Mouse (Mus musculus) heart, embryonic 12.5 days (tissue): ENCODE results near the gene Chrna3. TPM values are rescaled to one million over a fixed set of nuclear protein-coding genes. Genes with fewer than 3 reads are reported as not detected.
A peak's percentile ranks its signal among the peaks of the same experiment; 100 is the strongest.

ENCODE experiments used
- ATAC-seq: fragments of 200-750 bp; cut with Nextera tagmentation; 2 replicates; pipeline ENCODE4 v1.8.0; 2017; ENCODE audit warnings: moderate TSS enrichment, moderate library complexity; ENCODE audit not compliant: insufficient number of reproducible peaks, low FRiP score
- H3K27ac ChIP-seq: fragments of 300-500 bp; sonication (generic); 2 replicates; pipeline ENCODE4 v1.5.1; 2016; ENCODE audit warnings: mild to moderate bottlenecking, moderate library complexity; ENCODE audit not compliant: poor library complexity, severe bottlenecking
- H3K27me3 ChIP-seq: fragments of 300-500 bp; sonication (generic); replicated peaks from 2 replicates; pipeline ENCODE4 v1.6.1; 2016; ENCODE audit warnings: mild to moderate bottlenecking, moderate library complexity
- H3K36me3 ChIP-seq: fragments of 300-500 bp; sonication (generic); 2 replicates; pipeline ENCODE4 v1.6.1; 2016; ENCODE audit warnings: mild to moderate bottlenecking, moderate library complexity
- H3K4me1 ChIP-seq: fragments of 300-500 bp; sonication (generic); replicated peaks from 2 replicates; pipeline ENCODE4 v1.6.1; 2016; ENCODE audit warnings: mild to moderate bottlenecking
- H3K4me2 ChIP-seq: fragments of 300-500 bp; sonication (generic); 2 replicates; pipeline ENCODE4 v1.6.1; 2016; ENCODE audit warnings: mild to moderate bottlenecking, moderate library complexity
- H3K4me3 ChIP-seq: fragments of 300-500 bp; sonication (generic); 2 replicates; pipeline ENCODE4 v1.5.1; 2016; ENCODE audit warnings: mild to moderate bottlenecking
- H3K9ac ChIP-seq: fragments of 300-500 bp; sonication (generic); 2 replicates; pipeline ENCODE4 v1.6.1; 2016; ENCODE audit warnings: mild to moderate bottlenecking, moderate library complexity
- H3K9me3 ChIP-seq: fragments of 300-500 bp; sonication (generic); replicated peaks from 2 replicates; pipeline ENCODE4 v1.6.1; 2016; ENCODE audit warnings: mild to moderate bottlenecking, moderate library complexity
- WGBS: fragments of 180-500 bp; shearing (Covaris S2); methylation state at CpG from one replicate; pipeline ENCODE4 v1.1.7; 2016; 5-methylcytosine and 5-hydroxymethylcytosine counted together
- polyA plus RNA-seq: library from polyadenylated mRNA; unstranded; fragments of >200 nt; fragmentation: Nextera tagmentation; extraction: Ambion mirVana; gene quantifications from 2 replicates; pipeline ENCODE4 v1.2.1, GENCODE M21; 2016

Gene Chrna3
- polyA plus RNA-seq, 1 experiment from 2014 or later: 0.13 TPM

- 26% methylated on average over 3 of the region's 3 CpGs for WGBS
- Histone ChIP-seq H3K9ac (no peak overlapping the region), H3K4me2 (no peak overlapping the region), H3K4me3 (no peak overlapping the region), H3K27me3 (no peaks in the 10 kb centered on the region), H3K9me3 (no peaks in the 10 kb centered on the region), H3K27ac (no peak overlapping the region), H3K36me3 (no peaks in the 10 kb centered on the region), H3K4me1 (no peaks in the 10 kb centered on the region)
- ATAC-seq: no peak
These were observed 30.7 kb downstream of the Chrna3 start for GRCm38 (mm10) chr9:54995645-54996044.

- ATAC-seq: no peak
- H3K4me1 ChIP-seq: no peaks in the 10 kb centered on the region
- no peaks in the 10 kb centered on the region for H3K36me3 ChIP-seq
- no peak overlapping the region for H3K9ac ChIP-seq
- no peaks in the 10 kb centered on the region for H3K9me3 ChIP-seq
- H3K27ac ChIP-seq: no peak overlapping the region
- H3K4me3 ChIP-seq: no peak overlapping the region
- WGBS: 53% methylated on average over 3 of the region's 3 CpGs
- H3K27me3 ChIP-seq: no peaks in the 10 kb centered on the region
- H3K4me2 ChIP-seq: no peak overlapping the region
These were observed 32.0 kb downstream of the Chrna3 start for GRCm38 (mm10) chr9:54994381-54994780.

GRCm38 (mm10) chr9:54990362-54990761 lies 36.0 kb downstream of the Chrna3 start:
- ATAC-seq: no peak
- Histone ChIP-seq H3K27ac (no peak overlapping the region), H3K4me1 (no peaks in the 10 kb centered on the region), H3K9me3 (no peaks in the 10 kb centered on the region), H3K4me3 (no peak overlapping the region), H3K36me3 (no peaks in the 10 kb centered on the region), H3K27me3 (no peaks in the 10 kb centered on the region), H3K4me2 (no peak overlapping the region), H3K9ac (no peak overlapping the region)
- 70% methylated on average over 3 of the region's 3 CpGs for WGBS

- Histone ChIP-seq H3K27ac (no peak overlapping the region), H3K9me3 (no peaks in the 10 kb centered on the region), H3K9ac (no peak overlapping the region), H3K36me3 (no peaks in the 10 kb centered on the region), H3K4me3 (peak overlapping the region; percentile 58), H3K27me3 (peaks cover 44% of the 10 kb centered on the region), H3K4me1 (0 out of 2 replicates have a peak, but pooled peaks cover 6% of the 10 kb centered on the region), H3K4me2 (peak overlapping the region; percentile 80)
- no peak for ATAC-seq
- WGBS: 8% methylated on average over 7 of the region's 7 CpGs
These were observed 44.0 kb downstream of the Chrna3 start for GRCm38 (mm10) chr9:54982401-54982800.

- Histone ChIP-seq H3K27me3 (peaks cover 47% of the 10 kb centered on the region), H3K4me1 (0 out of 2 replicates have a peak, but pooled peaks cover 6% of the 10 kb centered on the region), H3K27ac (no peak overlapping the region), H3K36me3 (no peaks in the 10 kb centered on the region), H3K4me3 (peak overlapping the region; percentile 58), H3K9me3 (no peaks in the 10 kb centered on the region), H3K4me2 (peak overlapping the region; percentile 80), H3K9ac (peak overlapping the region; percentile 43; the same call in 1 of the 2 replicates)
- WGBS: under 1% methylated on average over 84 of the region's 85 CpGs
- peak; percentile 57; the same call in 1 of the 2 replicates for ATAC-seq
These were observed 44.8 kb downstream of the Chrna3 start for GRCm38 (mm10) chr9:54981291-54982191.

GRCm38 (mm10) chr9:54980674-54981073 lies 45.7 kb downstream of the Chrna3 start, which contains the start of gene Chrna5:
TSS of gene Chrna5 (plus strand) at chr9:54980880.
- Histone ChIP-seq H3K9me3 (no peaks in the 10 kb centered on the region), H3K27me3 (peaks cover 47% of the 10 kb centered on the region), H3K9ac (peak within 1 kb of the TSS; percentile 43; the same call in 1 of the 2 replicates), H3K36me3 (no peaks in the 10 kb centered on the region), H3K27ac (no peak within 1 kb of the TSS), H3K4me1 (0 out of 2 replicates have a peak, but pooled peaks cover 6% of the 10 kb centered on the region), H3K4me3 (peak within 1 kb of the TSS; percentile 58), H3K4me2 (peak within 1 kb of the TSS; percentile 80)
- no peak for ATAC-seq
- WGBS: 67% methylated on average over 8 of the region's 8 CpGs

- Histone ChIP-seq H3K4me2 (no peak overlapping the region), H3K36me3 (no peaks in the 10 kb centered on the region)
- WGBS: 54% methylated on average over 8 of the region's 8 CpGs
These were observed 56.3 kb downstream of the Chrna3 start for GRCm38 (mm10) chr9:54969972-54970637.

GRCm38 (mm10) chr9:54963669-54964068 lies 62.7 kb downstream of the Chrna3 start:
- Histone ChIP-seq H3K4me3 (no peak overlapping the region), H3K4me2 (no peak overlapping the region), H3K27ac (no peak overlapping the region), H3K9ac (no peak overlapping the region), H3K9me3 (peaks cover 15% of the 10 kb centered on the region; the same call in 1 of the 2 replicates), H3K36me3 (peaks cover 17% of the 10 kb centered on the region), H3K27me3 (no peaks in the 10 kb centered on the region), H3K4me1 (no peaks in the 10 kb centered on the region)
- no peak for ATAC-seq

More at GRCm38 (mm10) chr9:54969972-54970637, 56.3 kb downstream of the Chrna3 start:
- Histone ChIP-seq H3K9me3 (0 out of 2 replicates have a peak, but pooled peaks cover 6% of the 10 kb centered on the region), H3K27ac (no peak overlapping the region), H3K9ac (no peak overlapping the region), H3K4me1 (no peaks in the 10 kb centered on the region), H3K27me3 (no peaks in the 10 kb centered on the region), H3K4me3 (no peak overlapping the region)
- no peak for ATAC-seq

GRCm38 (mm10) chr9:54961059-54961458 lies 65.3 kb downstream of the Chrna3 start:
- no peak overlapping the region for H3K9ac ChIP-seq
- WGBS: 85% methylated on average over 4 of the region's 4 CpGs
- no peaks in the 10 kb centered on the region for H3K4me1 ChIP-seq
- no peak overlapping the region for H3K27ac ChIP-seq
- H3K9me3 ChIP-seq: peaks cover 11% of the 10 kb centered on the region; the same call in 1 of the 2 replicates
- ATAC-seq: no peak
- no peak overlapping the region for H3K4me3 ChIP-seq
- no peak overlapping the region for H3K4me2 ChIP-seq
- no peaks in the 10 kb centered on the region for H3K27me3 ChIP-seq
- H3K36me3 ChIP-seq: peaks cover 41% of the 10 kb centered on the region
